ENCODE assay signal across 8 mouse cellular contexts in genomic region chr5:122849521-122850318, GRCm38 (mm10). TPM values are rescaled to one million over a fixed set of nuclear protein-coding genes. Genes with fewer than 3 reads are reported as not detected.
DNase-seq lines count a peak whose midpoint lies in the region; ATAC-seq and TF ChIP-seq lines count a peak whose summit lies in the region.

Gene Rnf34 (plus strand): TSS chr5:122850048.

- peak; percentile 98 for ATAC-seq in erythroid progenitor cell, adult 5-6 weeks (replicated peaks; ENCODE audit: low FRiP score, poor library complexity, severe bottlenecking)
- peak; percentile 100 for ATAC-seq in heart, embryonic 12.5 days (ENCODE audit: insufficient number of reproducible peaks, low FRiP score)
- ATAC-seq in kidney, postnatal 0 days (replicated peaks; ENCODE audit: low FRiP score, low read depth) = peak; percentile 99
- ATAC-seq in liver, embryonic 11.5 days (replicated peaks; ENCODE audit: low FRiP score) = peak; percentile 100
- ATAC-seq in stomach, embryonic 14.5 days (ENCODE audit: insufficient number of reproducible peaks, insufficient read depth, low FRiP score, low read depth) = peak; percentile 100

- peaks cover 20% of the 10 kb centered on the region for H3K4me1 ChIP-seq in heart, embryonic 12.5 days (replicated peaks)
- H3K4me1 ChIP-seq in kidney, postnatal 0 days (replicated peaks; ENCODE audit: insufficient read depth, low read length) = peaks cover 7% of the 10 kb centered on the region; the same call in 1 of the 2 replicates
- H3K4me1 ChIP-seq in liver, embryonic 11.5 days (replicated peaks; ENCODE audit: control insufficient read depth, insufficient read depth, low read length) = peaks cover 13% of the 10 kb centered on the region
- peaks cover 12% of the 10 kb centered on the region for H3K4me1 ChIP-seq in stomach, embryonic 14.5 days (ENCODE audit: control insufficient read depth, insufficient read depth, low read length)

- H3K27ac ChIP-seq in heart, embryonic 12.5 days (ENCODE audit: poor library complexity, severe bottlenecking) = peak within 1 kb of the TSS; percentile 93
- H3K27ac ChIP-seq in kidney, postnatal 0 days = peak within 1 kb of the TSS; percentile 94
- peak within 1 kb of the TSS; percentile 86 for H3K27ac ChIP-seq in liver, embryonic 11.5 days (ENCODE audit: low read depth, low read length)
- H3K27ac ChIP-seq in stomach, embryonic 14.5 days (ENCODE audit: low read length) = peak within 1 kb of the TSS; percentile 90

- peak; percentile 99 for DNase-seq in CD4-positive helper T cell, adult 2 months (ENCODE audit: low read depth, low spot score)
- peak; percentile 97 for DNase-seq in brain, embryonic 18.5 days (ENCODE audit: low read depth, low spot score)
- DNase-seq in kidney, postnatal 0 days (ENCODE audit: low spot score) = peak; percentile 100
- DNase-seq in liver, embryonic 11.5 days (ENCODE audit: low spot score) = peak; percentile 97
- DNase-seq in naive thymus-derived CD4-positive, alpha-beta T cell, adult 2 months (ENCODE audit: low read depth) = peak; percentile 98

- peak within 1 kb of the TSS; percentile 87 for H3K4me2 ChIP-seq in heart, embryonic 12.5 days
- H3K4me2 ChIP-seq in kidney, postnatal 0 days (ENCODE audit: low read length) = peak within 1 kb of the TSS; percentile 93
- peak within 1 kb of the TSS; percentile 97 for H3K4me2 ChIP-seq in liver, embryonic 11.5 days
- peak within 1 kb of the TSS; percentile 92 for H3K4me2 ChIP-seq in stomach, embryonic 14.5 days (replicated peaks; ENCODE audit: low read depth, low read length)

- H3K9ac ChIP-seq in heart, embryonic 12.5 days = peak within 1 kb of the TSS; percentile 97
- peak within 1 kb of the TSS; percentile 92 for H3K9ac ChIP-seq in kidney, postnatal 0 days (ENCODE audit: low read depth, low read length)
- peak within 1 kb of the TSS; percentile 95 for H3K9ac ChIP-seq in liver, embryonic 11.5 days (ENCODE audit: low read depth, low read length)
- H3K9ac ChIP-seq in stomach, embryonic 14.5 days (replicated peaks; ENCODE audit: low read depth, low read length) = peak within 1 kb of the TSS; percentile 95

- under 1% methylated on average over 60 of the region's 61 CpGs for WGBS in heart, embryonic 12.5 days
- under 1% methylated on average over 61 of the region's 61 CpGs for WGBS in kidney, postnatal 0 days
- whole genome bisulfite sequencing in liver, embryonic 11.5 days = under 1% methylated on average over 61 of the region's 61 CpGs
- 2% methylated on average over 61 of the region's 61 CpGs for WGBS in stomach, embryonic 14.5 days

- no peaks in the 10 kb centered on the region for H3K9me3 ChIP-seq in heart, embryonic 12.5 days (replicated peaks)
- H3K9me3 ChIP-seq in kidney, postnatal 0 days (replicated peaks; ENCODE audit: low read length) = no peaks in the 10 kb centered on the region
- no peaks in the 10 kb centered on the region for H3K9me3 ChIP-seq in liver, embryonic 11.5 days (ENCODE audit: control insufficient read depth, low read length)
- no peaks in the 10 kb centered on the region for H3K9me3 ChIP-seq in stomach, embryonic 14.5 days (ENCODE audit: control insufficient read depth, low read depth, low read length)

- no peak for TF ChIP-seq CTCF in kidney, postnatal 0 days (IDR thresholded peaks at IDR 0.05; ENCODE audit: low read depth)

- H3K27me3 ChIP-seq in heart, embryonic 12.5 days (replicated peaks) = no peaks in the 10 kb centered on the region
- no peaks in the 10 kb centered on the region for H3K27me3 ChIP-seq in kidney, postnatal 0 days (ENCODE audit: insufficient read depth, low read length)
- H3K27me3 ChIP-seq in liver, embryonic 11.5 days (replicated peaks; ENCODE audit: control insufficient read depth, insufficient read depth, low read length) = no peaks in the 10 kb centered on the region
- no peaks in the 10 kb centered on the region for H3K27me3 ChIP-seq in stomach, embryonic 14.5 days (ENCODE audit: control insufficient read depth, insufficient read depth, low read length)

- no peaks in the 10 kb centered on the region for H3K36me3 ChIP-seq in heart, embryonic 12.5 days
- no peaks in the 10 kb centered on the region for H3K36me3 ChIP-seq in kidney, postnatal 0 days (ENCODE audit: insufficient read depth, low read length)
- H3K36me3 ChIP-seq in liver, embryonic 11.5 days (ENCODE audit: control insufficient read depth, insufficient read depth, low read length) = no peaks in the 10 kb centered on the region
- H3K36me3 ChIP-seq in stomach, embryonic 14.5 days (ENCODE audit: control insufficient read depth, insufficient read depth, low read length) = no peaks in the 10 kb centered on the region

- peak within 1 kb of the TSS; percentile 85 for H3K4me3 ChIP-seq in heart, embryonic 12.5 days
- H3K4me3 ChIP-seq in kidney, postnatal 0 days (replicated peaks; ENCODE audit: low read depth, low read length) = peak within 1 kb of the TSS; percentile 91
- H3K4me3 ChIP-seq in liver, embryonic 11.5 days (ENCODE audit: low read depth, low read length) = peak within 1 kb of the TSS; percentile 89
- H3K4me3 ChIP-seq in stomach, embryonic 14.5 days (ENCODE audit: low read depth, low read length) = peak within 1 kb of the TSS; percentile 88

RNA-seq across cellular contexts. Expression of gene Rnf34, which starts in this region (rescaled TPM):
- 5.8 and 29.3 TPM in 2 replicates for total RNA-seq in erythroid progenitor cell, adult 5-6 weeks (2015; ENCODE audit: low replicate concordance)
- 7.6 and 10.4 TPM in 2 replicates for total RNA-seq in erythroid progenitor cell, adult 5-6 weeks (2017; ENCODE audit: low replicate concordance)
- 26.2 and 32.4 TPM in 2 replicates for polyA plus RNA-seq in heart, embryonic 12.5 days (2016; fragmentation: Nextera tagmentation; extraction: Ambion mirVana)
- 33.3 and 33.9 TPM in 2 replicates for polyA plus RNA-seq in kidney, postnatal 0 days (2015; fragmentation: Nextera tagmentation; extraction: Ambion mirVana)
- 24.6 and 26.5 TPM in 2 replicates for polyA plus RNA-seq in liver, embryonic 11.5 days (2014; fragmentation: Nextera tagmentation; extraction: Ambion mirVana)
- polyA plus RNA-seq in stomach, embryonic 14.5 days (2014; fragmentation: Nextera tagmentation; extraction: Ambion mirVana) = 35.8 and 44.6 TPM in 2 replicates

Comparison
In these comparisons a context has a peak if more than half of its experiments do, and no peak if none do; other contexts are left out.
1. Peak in every context shown above with its lines: DNase-seq, ATAC-seq, H3K4me3 ChIP-seq and H3K27ac ChIP-seq.